Mouse (Mus musculus) thymus, adult 2 months (tissue): Measurements from ENCODE around the gene Mast3. TPM values are rescaled to one million over a fixed set of nuclear protein-coding genes. Genes with fewer than 3 reads are reported as not detected.

Experiments used
- DNase-seq: peaks from one replicate; pipeline ENCODE4 v3.0.0; 2021
- H3K27ac ChIP-seq: fragments of 200-500 bp; 2 replicates; pipeline ENCODE4 v1.5.1; 2012; ENCODE audit warnings: low read length, control low read depth; ENCODE audit not compliant: control insufficient read depth, insufficient read depth
- H3K27me3 ChIP-seq: fragments of 200-500 bp; 2 replicates; pipeline ENCODE4 v1.6.1; 2012; ENCODE audit warnings: mild to moderate bottlenecking, low read length, moderate library complexity, mixed read lengths; ENCODE audit not compliant: control insufficient read depth, insufficient read depth
- H3K36me3 ChIP-seq: fragments of 200-500 bp; 2 replicates; pipeline ENCODE4 v1.6.1; 2012; ENCODE audit warnings: mild to moderate bottlenecking, low read length, moderate library complexity; ENCODE audit not compliant: control insufficient read depth, insufficient read depth
- H3K4me1 ChIP-seq: fragments of 200-500 bp; replicated peaks from 2 replicates; pipeline ENCODE4 v1.6.1; 2012; ENCODE audit warnings: low read length; ENCODE audit not compliant: control insufficient read depth, insufficient read depth
- H3K4me3 ChIP-seq: fragments of 200-500 bp; 2 replicates; pipeline ENCODE4 v1.5.1; 2012; ENCODE audit warnings: mild to moderate bottlenecking, low read length, control low read depth, moderate library complexity; ENCODE audit not compliant: control insufficient read depth, insufficient read depth
- CTCF ChIP-seq: fragments of 200-500 bp; IDR thresholded peaks from 2 replicates; pipeline ENCODE4 v1.5.1; 2012; ENCODE audit warnings: mild to moderate bottlenecking, control low read depth, low read length, moderate library complexity, borderline replicate concordance; ENCODE audit not compliant: control insufficient read depth, poor library complexity, insufficient read depth; ENCODE audit errors: extremely low read depth
- POLR2A ChIP-seq: fragments of 200-500 bp; IDR thresholded peaks from 2 replicates; pipeline ENCODE4 v1.6.1; 2012; ENCODE audit warnings: mild to moderate bottlenecking, low read length, control low read depth, moderate library complexity; ENCODE audit not compliant: control insufficient read depth, poor library complexity, insufficient read depth; ENCODE audit errors: extremely low read depth
- whole genome bisulfite sequencing: fragments of 180-500 bp; shearing (Covaris S2); methylation state at CpG from one replicate; pipeline ENCODE4 v1.1.7; 2018; 5-methylcytosine and 5-hydroxymethylcytosine counted together
- polyA plus RNA-seq: library from polyadenylated mRNA; depleted of rRNA; stranded (reverse); fragments of >200 nt; gene quantifications from 2 replicates; pipeline ENCODE4 v1.2.3, GENCODE M21; 2012; rRNA removed

Mast3 gene
- polyA plus RNA-seq: 615 and 696 TPM in 2 replicates

GRCm38 (mm10) chr8:70804481-70805206 lies at the start of gene Mast3:
TSS of gene Mast3 (minus strand) at chr8:70805054.
- H3K4me1 ChIP-seq: peaks cover 81% of the 10 kb centered on the region
- DNase-seq: peak; percentile 85
- no peaks in the 10 kb centered on the region for H3K36me3 ChIP-seq
- peak within 1 kb of the TSS; percentile 71 for H3K27ac ChIP-seq
- no peaks in the 10 kb centered on the region for H3K27me3 ChIP-seq
- TF ChIP-seq CTCF (peak; percentile 38; the same call in 1 of the 2 replicates), POLR2A (0 out of 2 replicates have a peak, but pooled peaks have one; percentile 20)
- peak within 1 kb of the TSS; percentile 81 for H3K4me3 ChIP-seq
- WGBS: under 1% methylated on average over 45 of the region's 45 CpGs

GRCm38 (mm10) chr8:70853863-70854262 lies 49.0 kb upstream of the Mast3 start:
- DNase-seq: no peak
- Histone ChIP-seq H3K4me1 (peaks cover 7% of the 10 kb centered on the region), H3K27ac (no peak overlapping the region), H3K36me3 (no peaks in the 10 kb centered on the region), H3K4me3 (no peak overlapping the region), H3K27me3 (no peaks in the 10 kb centered on the region)
- TF ChIP-seq POLR2A: no peak
- no peak for TF ChIP-seq CTCF
- WGBS: 10% methylated on average over 2 of the region's 2 CpGs

GRCm38 (mm10) chr8:70852595-70853231 lies 47.9 kb upstream of the Mast3 start:
- TF ChIP-seq CTCF: no peak
- TF ChIP-seq POLR2A: no peak
- Histone ChIP-seq H3K27ac (no peak overlapping the region), H3K4me3 (no peak overlapping the region), H3K27me3 (no peaks in the 10 kb centered on the region), H3K4me1 (peaks cover 7% of the 10 kb centered on the region), H3K36me3 (no peaks in the 10 kb centered on the region)
- 96% methylated on average over 41 of the region's 41 CpGs for WGBS
- DNase-seq: no peak

- H3K36me3 ChIP-seq: no peaks in the 10 kb centered on the region
- H3K27me3 ChIP-seq: no peaks in the 10 kb centered on the region
- no peak overlapping the region for H3K4me3 ChIP-seq
- no peak for TF ChIP-seq POLR2A
- TF ChIP-seq CTCF: no peak
- peaks cover 5% of the 10 kb centered on the region for H3K4me1 ChIP-seq
- WGBS: 89% methylated on average over 6 of the region's 6 CpGs
- DNase-seq: no peak
- no peak overlapping the region for H3K27ac ChIP-seq
Observed at GRCm38 (mm10) chr8:70851837-70852236, 47.0 kb upstream of the Mast3 start.

- Histone ChIP-seq H3K4me3 (no peak overlapping the region), H3K27me3 (no peaks in the 10 kb centered on the region), H3K27ac (no peak overlapping the region), H3K4me1 (no peaks in the 10 kb centered on the region), H3K36me3 (no peaks in the 10 kb centered on the region)
- no peak for TF ChIP-seq CTCF
- no peak for TF ChIP-seq POLR2A
- WGBS: 95% methylated on average over 4 of the region's 4 CpGs
- DNase-seq: no peak
Observed at GRCm38 (mm10) chr8:70850947-70851346, 46.1 kb upstream of the Mast3 start.

DNA sequence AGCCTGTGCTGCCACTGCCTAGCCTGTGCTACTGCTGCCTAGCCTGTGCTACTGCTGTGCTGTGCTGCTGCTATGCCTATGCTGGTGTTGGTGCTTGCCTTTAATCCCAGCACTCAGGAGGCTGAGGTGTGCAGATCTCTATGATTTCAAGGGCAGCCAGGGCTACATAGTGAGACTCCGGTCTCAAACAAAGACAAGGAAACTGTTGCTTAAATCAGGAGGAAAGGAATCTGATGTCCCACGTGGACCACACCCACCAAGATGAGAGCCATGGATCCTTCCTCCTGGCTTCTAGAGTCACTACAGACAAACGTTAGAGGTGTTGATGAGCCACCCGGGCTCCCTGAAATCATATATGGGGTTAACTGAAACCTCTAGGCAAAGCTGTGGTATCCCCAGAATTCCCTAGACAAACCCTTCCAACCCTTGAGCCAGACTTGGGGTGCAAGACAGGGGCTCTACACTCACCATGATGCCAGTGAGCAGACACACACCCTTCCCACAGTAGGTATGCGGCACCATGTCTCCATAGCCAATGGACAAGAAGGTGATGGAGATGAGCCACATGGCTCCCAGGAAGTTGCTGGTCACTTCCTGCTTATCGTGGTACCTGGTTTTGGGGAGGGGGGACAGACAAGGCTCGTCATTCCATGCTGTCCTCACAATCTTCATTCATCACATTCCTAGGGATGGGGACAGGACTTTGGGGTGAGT lies 45.4 kb upstream of the Mast3 start:
- Histone ChIP-seq H3K36me3 (no peaks in the 10 kb centered on the region), H3K4me3 (no peak overlapping the region), H3K27me3 (no peaks in the 10 kb centered on the region), H3K27ac (no peak overlapping the region), H3K4me1 (no peaks in the 10 kb centered on the region)
- WGBS: 85% methylated on average over 7 of the region's 7 CpGs
- TF ChIP-seq POLR2A (no peak), CTCF (no peak)
- DNase-seq: no peak
